Mouse (Mus musculus): Measurements from ENCODE around the gene Zfp446.

DNA sequence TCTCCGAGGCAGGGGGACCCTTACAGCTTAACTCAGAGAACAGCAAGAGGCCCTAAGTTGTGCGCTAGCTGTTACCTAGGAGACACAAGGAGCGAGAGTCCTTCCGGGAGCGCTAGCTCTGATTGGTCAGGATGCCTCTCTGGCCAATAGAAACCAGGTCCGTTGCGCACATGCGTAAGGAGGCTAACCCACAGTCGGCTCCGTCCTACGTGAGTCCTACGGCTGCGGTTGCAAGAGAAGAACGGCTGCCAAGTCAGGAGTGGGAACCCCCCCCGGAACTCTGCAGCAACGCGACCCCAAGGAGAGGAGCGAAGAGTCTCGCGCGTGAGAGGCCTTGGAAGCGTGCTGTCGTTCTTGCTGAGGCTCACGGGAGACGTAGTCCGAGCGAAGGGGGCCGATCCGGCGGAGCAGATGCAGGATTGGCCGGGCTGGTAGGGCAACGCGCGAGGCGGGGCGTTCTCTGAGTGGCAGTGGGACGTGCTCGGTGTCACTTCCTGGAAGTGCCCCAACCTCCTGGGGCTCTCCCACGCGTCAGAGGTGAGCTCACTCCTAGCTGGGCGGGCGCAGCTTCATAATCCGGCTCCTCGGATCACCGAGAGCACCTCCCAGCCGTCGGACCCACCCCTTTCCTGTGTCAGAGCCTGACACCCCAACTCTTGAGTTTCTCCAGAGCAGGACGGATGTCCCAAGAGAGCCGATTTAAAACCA lies at the start of gene Zfp446:
- TF ChIP-seq TCF3 (IDR thresholded peaks at IDR 0.05; ENCODE audit: insufficient read length, low read depth) (no peak), POLR2AphosphoS2 (IDR thresholded peaks at IDR 0.05; ENCODE audit: insufficient read length, low read depth) (peak; percentile 86), E2F4 (IDR thresholded peaks at IDR 0.05; ENCODE audit: insufficient read depth) (no peak), MYOD1 (IDR thresholded peaks at IDR 0.05; ENCODE audit: control insufficient read depth in 1 of 3, insufficient read length in 2 of 3, low read depth in 2 of 3) (no peak), POLR2A (IDR thresholded peaks at IDR 0.05; ENCODE audit: insufficient read length, low read depth) (peak; percentile 80), MAX (IDR thresholded peaks at IDR 0.05; ENCODE audit: low read depth) (no peak), TCF12 (IDR thresholded peaks at IDR 0.05; ENCODE audit: insufficient read depth, poor library complexity, severe bottlenecking) (no peak)

Data from myocyte (in vitro differentiated cells).